Mouse (Mus musculus): ENCODE results near the gene Mybpc3. TPM values are rescaled to one million over a fixed set of nuclear protein-coding genes. Genes with fewer than 3 reads are reported as not detected.

The Mybpc3 gene
- polyA plus RNA-seq, 2 experiments: 0.12 to 0.29 TPM

DNA sequence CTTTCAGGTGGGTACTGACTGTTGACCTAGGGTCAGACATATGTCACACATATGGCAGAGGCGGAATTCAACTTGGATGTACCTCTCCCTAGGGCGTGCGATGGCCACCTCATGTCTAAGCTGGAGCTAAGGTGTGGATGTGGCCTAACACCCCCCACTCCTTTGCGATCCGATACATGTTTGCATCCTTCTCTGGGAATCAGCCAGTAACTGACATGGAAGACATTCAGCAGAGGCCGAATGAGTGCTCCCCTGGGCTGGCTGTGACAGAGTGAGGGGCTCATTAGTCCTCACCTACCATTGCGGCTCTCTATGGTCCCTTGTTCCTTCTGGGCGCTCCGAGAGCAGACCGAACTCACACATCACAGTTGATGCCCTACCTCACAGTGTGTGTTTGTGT, 46.9 kb upstream of the Mybpc3 start:
- Histone ChIP-seq H3K4me2 (replicated peaks; ENCODE audit: low read depth, low read length, severe bottlenecking) (peak overlapping the region; percentile 90), H3K9ac (ENCODE audit: low read depth, low read length, severe bottlenecking) (peak overlapping the region; percentile 74), H3K36me3 (ENCODE audit: control insufficient read depth, insufficient read depth, low read length) (peaks cover 19% of the 10 kb centered on the region), H3K4me1 (ENCODE audit: control insufficient read depth, insufficient read depth, low read length) (peaks cover 19% of the 10 kb centered on the region), H3K9me3 (ENCODE audit: control insufficient read depth, low read length) (no peaks in the 10 kb centered on the region), H3K27ac (replicated peaks; ENCODE audit: low read depth, low read length) (peak overlapping the region; percentile 72), H3K4me3 (replicated peaks; ENCODE audit: low read length) (peak overlapping the region; percentile 67), H3K27me3 (ENCODE audit: control insufficient read depth, insufficient read depth, low read length) (no peaks in the 10 kb centered on the region)
- no peak for DNase-seq (ENCODE audit: low spot score)
- no peak for TF ChIP-seq POLR2A (IDR thresholded peaks at IDR 0.05; ENCODE audit: borderline replicate concordance, extremely low read depth, insufficient read depth, insufficient read length)
- no peak for ATAC-seq (ENCODE audit: low FRiP score, low read depth)
- 88% methylated on average over 10 of the region's 10 CpGs for WGBS

DNA sequence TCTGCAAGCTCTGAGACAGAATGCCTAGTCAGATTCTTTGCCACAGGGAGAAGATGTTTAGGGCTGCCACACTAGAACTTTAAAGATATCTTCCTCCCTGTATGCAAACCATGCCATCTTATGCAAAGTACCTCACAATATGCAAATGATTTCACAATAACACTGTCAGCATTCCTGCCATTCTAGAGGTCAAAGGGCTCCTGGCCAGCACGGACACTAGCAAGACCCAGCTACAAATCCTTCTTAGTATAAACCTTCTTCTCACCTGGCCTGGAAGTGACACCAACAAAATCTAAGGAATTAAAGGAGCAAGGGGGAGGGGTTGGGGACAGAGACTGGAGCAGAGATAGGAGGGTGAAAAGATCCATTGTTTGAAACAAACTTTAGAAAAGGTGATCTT, 45.9 kb upstream of the Mybpc3 start:
- Histone ChIP-seq H3K4me3 (replicated peaks; ENCODE audit: low read length) (no peak overlapping the region), H3K27ac (replicated peaks; ENCODE audit: low read depth, low read length) (no peak overlapping the region), H3K4me2 (replicated peaks; ENCODE audit: low read depth, low read length, severe bottlenecking) (no peak overlapping the region), H3K4me1 (ENCODE audit: control insufficient read depth, insufficient read depth, low read length) (peaks cover 19% of the 10 kb centered on the region), H3K9ac (ENCODE audit: low read depth, low read length, severe bottlenecking) (no peak overlapping the region), H3K9me3 (ENCODE audit: control insufficient read depth, low read length) (no peaks in the 10 kb centered on the region), H3K36me3 (ENCODE audit: control insufficient read depth, insufficient read depth, low read length) (peaks cover 11% of the 10 kb centered on the region), H3K27me3 (ENCODE audit: control insufficient read depth, insufficient read depth, low read length) (no peaks in the 10 kb centered on the region)
- 49% methylated on average over 1 of the region's 1 CpGs for WGBS
- DNase-seq (ENCODE audit: low spot score) (no peak), ATAC-seq (ENCODE audit: low FRiP score, low read depth) (no peak)
- TF ChIP-seq POLR2A (IDR thresholded peaks at IDR 0.05; ENCODE audit: borderline replicate concordance, extremely low read depth, insufficient read depth, insufficient read length): no peak

DNA sequence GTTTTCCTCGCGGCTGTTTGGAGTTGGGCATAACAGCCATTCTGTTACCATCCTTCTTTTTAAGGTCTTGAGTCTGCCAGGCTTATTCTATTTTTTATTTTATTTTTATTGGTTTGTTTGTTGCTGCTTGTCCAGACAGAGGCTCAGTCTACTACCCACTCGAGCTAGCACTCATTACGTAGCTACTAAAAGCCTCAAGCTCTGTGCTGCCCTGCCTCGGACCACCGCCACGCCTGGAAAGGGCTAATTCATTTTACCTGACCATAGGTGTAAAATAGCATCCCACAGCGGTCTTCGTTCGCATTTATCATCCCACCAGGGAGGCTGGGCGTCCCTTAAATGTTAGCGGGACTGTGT, 40.0 kb upstream of the Mybpc3 start:
- Histone ChIP-seq H3K9me3 (ENCODE audit: control insufficient read depth, low read length) (no peaks in the 10 kb centered on the region), H3K4me1 (ENCODE audit: control insufficient read depth, insufficient read depth, low read length) (no peaks in the 10 kb centered on the region), H3K4me3 (replicated peaks; ENCODE audit: low read length) (peak overlapping the region; percentile 47), H3K4me2 (replicated peaks; ENCODE audit: low read depth, low read length, severe bottlenecking) (peak overlapping the region; percentile 94), H3K27ac (replicated peaks; ENCODE audit: low read depth, low read length) (no peak overlapping the region), H3K36me3 (ENCODE audit: control insufficient read depth, insufficient read depth, low read length) (no peaks in the 10 kb centered on the region), H3K27me3 (ENCODE audit: control insufficient read depth, insufficient read depth, low read length) (no peaks in the 10 kb centered on the region), H3K9ac (ENCODE audit: low read depth, low read length, severe bottlenecking) (peak overlapping the region; percentile 72; the same call in 1 of the 2 replicates)
- no peak for ATAC-seq (ENCODE audit: low FRiP score, low read depth)
- WGBS: 11% methylated on average over 12 of the region's 12 CpGs
- TF ChIP-seq POLR2A (IDR thresholded peaks at IDR 0.05; ENCODE audit: borderline replicate concordance, extremely low read depth, insufficient read depth, insufficient read length): no peak
- DNase-seq (ENCODE audit: low spot score): no peak

DNA sequence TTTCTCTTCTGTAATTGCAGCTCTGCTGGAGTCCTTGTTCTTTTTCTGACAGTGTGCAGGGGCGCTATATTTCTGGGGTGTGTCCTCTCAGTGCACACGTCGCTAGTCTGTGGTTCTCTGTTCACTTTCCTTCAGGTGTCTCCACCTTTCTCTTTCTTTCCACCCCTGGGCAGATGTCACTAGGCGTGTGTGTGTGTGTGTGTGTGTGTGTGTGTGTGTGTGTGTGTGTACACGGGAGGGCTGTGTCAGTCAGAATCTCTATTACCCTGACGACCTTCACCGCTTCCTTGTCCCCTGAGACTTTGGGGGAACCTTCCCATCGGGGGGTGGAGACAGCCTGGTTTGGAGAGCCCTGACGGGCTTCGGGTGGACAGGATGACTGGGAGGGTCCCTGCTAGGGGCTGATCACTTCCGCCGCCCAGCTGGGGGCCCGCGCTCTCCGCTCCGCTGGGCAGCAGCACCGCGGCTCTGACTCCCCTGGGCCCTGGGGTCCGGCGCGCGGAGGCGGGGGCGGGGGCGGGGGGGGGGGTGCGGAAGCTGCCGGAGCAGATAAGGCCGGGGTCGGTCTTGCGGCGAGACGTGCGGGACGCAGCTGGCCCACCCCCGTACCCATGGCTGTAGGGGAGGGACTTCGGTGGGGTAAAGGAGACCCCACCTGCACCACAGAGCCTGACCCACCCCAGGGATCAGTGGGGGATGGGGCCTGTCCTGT, 39.5 kb upstream of the Mybpc3 start:
- Histone ChIP-seq H3K36me3 (ENCODE audit: control insufficient read depth, insufficient read depth, low read length) (no peaks in the 10 kb centered on the region), H3K27ac (replicated peaks; ENCODE audit: low read depth, low read length) (no peak overlapping the region), H3K4me1 (ENCODE audit: control insufficient read depth, insufficient read depth, low read length) (no peaks in the 10 kb centered on the region), H3K9ac (ENCODE audit: low read depth, low read length, severe bottlenecking) (peak overlapping the region; percentile 72), H3K9me3 (ENCODE audit: control insufficient read depth, low read length) (no peaks in the 10 kb centered on the region), H3K27me3 (ENCODE audit: control insufficient read depth, insufficient read depth, low read length) (no peaks in the 10 kb centered on the region), H3K4me3 (replicated peaks; ENCODE audit: low read length) (peak overlapping the region; percentile 47), H3K4me2 (replicated peaks; ENCODE audit: low read depth, low read length, severe bottlenecking) (peak overlapping the region; percentile 94)
- no peak for TF ChIP-seq POLR2A (IDR thresholded peaks at IDR 0.05; ENCODE audit: borderline replicate concordance, extremely low read depth, insufficient read depth, insufficient read length)
- ATAC-seq (ENCODE audit: low FRiP score, low read depth) (peak; percentile 64), DNase-seq (ENCODE audit: low spot score) (peak; percentile 40)
- under 1% methylated on average over 16 of the region's 36 CpGs for WGBS

DNA sequence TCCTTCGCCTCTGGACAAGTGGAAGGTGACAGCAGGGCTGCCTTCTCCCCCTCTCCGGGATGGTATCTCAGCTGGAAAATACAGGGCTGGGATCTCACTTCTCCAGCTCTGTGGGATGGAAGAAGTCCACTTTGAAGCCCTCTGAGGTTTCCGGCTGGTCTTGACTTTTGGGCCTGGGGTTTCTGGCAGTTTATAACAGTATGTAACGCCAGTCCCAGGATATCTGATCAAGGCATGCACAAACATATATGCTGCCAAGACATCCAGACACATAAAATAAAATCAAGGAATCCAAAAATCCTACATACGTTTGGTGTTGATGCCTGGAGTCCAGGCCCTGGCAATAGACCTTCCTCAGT, 38.9 kb upstream of the Mybpc3 start:
- H3K27me3 ChIP-seq (ENCODE audit: control insufficient read depth, insufficient read depth, low read length): no peaks in the 10 kb centered on the region
- peak overlapping the region; percentile 94 for H3K4me2 ChIP-seq (replicated peaks; ENCODE audit: low read depth, low read length, severe bottlenecking)
- ATAC-seq (ENCODE audit: low FRiP score, low read depth) (no peak), DNase-seq (ENCODE audit: low spot score) (no peak)
- no peaks in the 10 kb centered on the region for H3K4me1 ChIP-seq (ENCODE audit: control insufficient read depth, insufficient read depth, low read length)
- TF ChIP-seq POLR2A (IDR thresholded peaks at IDR 0.05; ENCODE audit: borderline replicate concordance, extremely low read depth, insufficient read depth, insufficient read length): no peak
- H3K9me3 ChIP-seq (ENCODE audit: control insufficient read depth, low read length): no peaks in the 10 kb centered on the region
- no peaks in the 10 kb centered on the region for H3K36me3 ChIP-seq (ENCODE audit: control insufficient read depth, insufficient read depth, low read length)
- peak overlapping the region; percentile 47 for H3K4me3 ChIP-seq (replicated peaks; ENCODE audit: low read length)
- H3K27ac ChIP-seq (replicated peaks; ENCODE audit: low read depth, low read length): no peak overlapping the region
- 20% methylated on average over 5 of the region's 5 CpGs for WGBS
- peak overlapping the region; percentile 72 for H3K9ac ChIP-seq (ENCODE audit: low read depth, low read length, severe bottlenecking)

All from limb, embryonic 14.5 days (tissue).